Mouse (Mus musculus) fat pad, adult 2 months (tissue): ENCODE measurements at regions not wholly inside any gene's neighbourhood (a gene's known extent, or its start where the extent isn't known, plus 50 kb on each side); places are given as distances from the start of the nearest gene placed in this dataset.

ENCODE experiments used
- DNase-seq: peaks from one replicate; pipeline ENCODE4 v3.0.0-alpha.2; 2011; ENCODE audit warnings: low read depth, low spot score; ENCODE audit errors: extremely low read depth

- DNase-seq = no peak
Measured at GRCm38 (mm10) chr2:6263565-6263964, 50.7 kb upstream of the Echdc3 start.

DNA sequence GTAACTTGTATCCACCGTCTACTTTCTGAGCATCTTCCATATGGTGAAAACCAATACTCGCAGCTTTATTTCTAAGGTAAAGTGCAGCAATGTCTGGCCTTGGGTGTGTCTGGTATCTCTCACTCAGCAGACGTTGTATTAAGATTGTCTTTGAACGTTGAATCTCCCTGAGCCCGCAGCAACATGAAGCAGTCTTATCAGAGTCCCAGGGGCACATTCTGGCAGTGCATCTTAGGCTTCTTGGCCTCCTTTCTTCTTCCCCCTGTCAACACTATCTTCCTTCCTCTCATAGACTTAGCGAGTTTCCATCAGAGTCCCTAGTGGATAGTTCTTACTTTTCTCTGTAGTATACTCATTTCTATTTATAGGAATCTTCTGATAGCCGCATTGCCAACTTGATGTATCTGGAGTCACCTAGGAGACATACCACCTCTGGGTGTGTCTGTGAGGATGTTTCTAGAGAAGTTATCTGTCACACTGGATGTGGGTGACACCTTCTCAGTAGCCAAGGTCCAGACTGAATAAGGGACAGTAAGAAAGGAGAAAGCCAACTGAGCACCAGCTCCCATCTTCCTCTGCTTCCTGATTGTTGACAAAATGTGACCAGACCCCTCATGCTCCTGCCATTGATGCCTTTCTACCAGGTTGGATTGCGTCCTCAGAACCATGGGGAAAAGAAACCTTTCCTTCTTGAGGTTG, 51.4 kb upstream of the Echdc3 start:
- no peak for DNase-seq

- no peak for DNase-seq
Measured at GRCm38 (mm10) chr2:6265117-6265516, 52.3 kb upstream of the Echdc3 start.

GRCm38 (mm10) chr2:6267066-6267465, 54.2 kb upstream of the Echdc3 start:
- DNase-seq = no peak

GRCm38 (mm10) chr2:6267537-6267936, 54.7 kb upstream of the Echdc3 start:
- peak; percentile 76 for DNase-seq

- no peak for DNase-seq
Measured at GRCm38 (mm10) chr2:6272514-6272913, 50.0 kb upstream of the Usp6nl start.
